Mouse (Mus musculus) liver, embryonic 14.5 days (tissue): ENCODE data around the gene Ccdc173. TPM values are rescaled to one million over a fixed set of nuclear protein-coding genes. Genes with fewer than 3 reads are reported as not detected.
A peak's percentile ranks its signal among the peaks of the same experiment; 100 is the strongest.

ENCODE experiments used
- ATAC-seq: fragments of 200-750 bp; cut with Nextera tagmentation; 2 replicates; pipeline ENCODE4 v1.8.0; 2017; ENCODE audit warnings: moderate number of reproducible peaks, mild to moderate bottlenecking, moderate library complexity; ENCODE audit not compliant: insufficient read depth
- DNase-seq, 3 experiments: peaks; one replicate each; pipeline ENCODE4 v3.0.0-alpha.2; 2012 to 2013; ENCODE audit warnings: low read depth in 3 of 3, low spot score in 3 of 3
- H3K27ac ChIP-seq: fragments of 300-500 bp; sonication (generic); 2 replicates; pipeline ENCODE4 v1.5.1; 2014; ENCODE audit warnings: moderate library complexity, mild to moderate bottlenecking, control low read depth, inconsistent platforms
- H3K27me3 ChIP-seq: fragments of 300-500 bp; sonication (generic); 2 replicates; pipeline ENCODE4 v1.6.1; 2014; ENCODE audit warnings: mild to moderate bottlenecking, low read length, moderate library complexity; ENCODE audit not compliant: control insufficient read depth, insufficient read depth
- H3K36me3 ChIP-seq: fragments of 300-500 bp; sonication (generic); replicated peaks from 2 replicates; pipeline ENCODE4 v1.6.1; 2014; ENCODE audit warnings: low read depth; ENCODE audit not compliant: control insufficient read depth, insufficient read depth
- H3K4me1 ChIP-seq, 2 experiments: fragments of 200-500 bp in 1 of 2; fragments of 300-500 bp in 1 of 2; sonication (generic) in 1 of 2; replicated peaks; 2 replicates each; pipeline ENCODE4 v1.6.1; 2012 to 2014; ENCODE audit warnings: antibody characterized with exemption in 1 of 2, inconsistent platforms in 1 of 2, low read length in 1 of 2; ENCODE audit not compliant: control insufficient read depth in 2 of 2, insufficient read depth in 2 of 2
- H3K4me2 ChIP-seq: fragments of 300-500 bp; sonication (generic); 2 replicates; pipeline ENCODE4 v1.6.1; 2014; ENCODE audit warnings: low read depth, mild to moderate bottlenecking, control low read depth, moderate library complexity
- H3K4me3 ChIP-seq, 2 experiments: fragments of 200-500 bp in 1 of 2; fragments of 300-500 bp in 1 of 2; sonication (generic) in 1 of 2; 2 replicates each; pipeline ENCODE4 v1.5.1; 2012 to 2014; ENCODE audit warnings: low read depth in 2 of 2, low read length in 2 of 2, mild to moderate bottlenecking in 2 of 2, control low read depth in 1 of 2, inconsistent platforms in 1 of 2, moderate library complexity in 1 of 2; ENCODE audit not compliant: insufficient read depth in 1 of 2
- H3K9ac ChIP-seq: fragments of 300-500 bp; sonication (generic); replicated peaks from 2 replicates; pipeline ENCODE4 v1.6.1; 2014; ENCODE audit warnings: mild to moderate bottlenecking, control low read depth, moderate library complexity
- H3K9me3 ChIP-seq: fragments of 300-500 bp; sonication (generic); 2 replicates; pipeline ENCODE4 v1.6.1; 2016; ENCODE audit warnings: low read length, mixed read lengths; ENCODE audit not compliant: control insufficient read depth
- CTCF ChIP-seq: IDR thresholded peaks from 2 replicates; pipeline ENCODE4 v1.5.1; 2016; ENCODE audit warnings: antibody characterized with exemption, low read depth, control low read depth
- EP300 ChIP-seq: IDR thresholded peaks from 2 replicates; pipeline ENCODE4 v1.6.1; 2016; ENCODE audit warnings: antibody characterized with exemption, low read depth
- WGBS: fragments of 180-500 bp; shearing (Covaris S2); extraction: QIAGEN DNeasy Blood & Tissue Kit; methylation state at CpG from one replicate; pipeline ENCODE4 v1.1.7; 2014; ENCODE audit not compliant: insufficient replicate concordance; 5-methylcytosine and 5-hydroxymethylcytosine counted together
- polyA plus RNA-seq, 2 experiments: library from polyadenylated mRNA; depleted of rRNA in 1 of 2; stranded (reverse) in 1 of 2; unstranded in 1 of 2; fragments of >200 nt; fragmentation: Nextera tagmentation in 1 of 2; extraction: Ambion mirVana in 1 of 2; gene quantifications; 2 replicates each; pipeline versions ENCODE4 v1.2.1 to v1.2.3; 2012 to 2014

Gene Ccdc173
- polyA plus RNA-seq, 2 experiments = 0.18 to 0.25 TPM

- Histone ChIP-seq H3K9ac (no peak overlapping the region), H3K9me3 (no peaks in the 10 kb centered on the region), H3K27ac (no peak overlapping the region), H3K4me2 (no peak overlapping the region), H3K4me3 (no peak overlapping the region), H3K4me1 (peaks cover 0 to 11% of the 10 kb centered on the region in 2 experiments; a peak in 2 of 4 replicates), H3K27me3 (no peaks in the 10 kb centered on the region), H3K36me3 (peaks cover 32% of the 10 kb centered on the region)
- DNase-seq = no peak
- peak; percentile 84 for ATAC-seq
- TF ChIP-seq CTCF (no peak), EP300 (peak; percentile 56)
- WGBS = 23% methylated on average over 2 of the region's 2 CpGs
Observed at GRCm38 (mm10) chr2:69829680-69830079, 40.3 kb upstream of the Ccdc173 start.

- 60% methylated on average over 7 of the region's 7 CpGs for WGBS
- ATAC-seq (no peak), DNase-seq (no peak)
- H3K36me3 ChIP-seq = peaks cover 29% of the 10 kb centered on the region
- H3K27me3 ChIP-seq = no peaks in the 10 kb centered on the region
- no peaks in the 10 kb centered on the region for H3K9me3 ChIP-seq
- H3K4me2 ChIP-seq = no peak overlapping the region
- no peak overlapping the region for H3K27ac ChIP-seq
- peaks cover 6 to 14% of the 10 kb centered on the region in 2 experiments; a peak in 3 of 4 replicates for H3K4me1 ChIP-seq
- H3K9ac ChIP-seq = no peak overlapping the region
- no peak overlapping the region for H3K4me3 ChIP-seq
- no peak for TF ChIP-seq EP300
- no peak for TF ChIP-seq CTCF
Observed at GRCm38 (mm10) chr2:69828031-69828430, 38.7 kb upstream of the Ccdc173 start.

- WGBS = 88% methylated on average over 2 of the region's 2 CpGs
- H3K4me3 ChIP-seq = no peak overlapping the region
- H3K4me2 ChIP-seq = no peak overlapping the region
- H3K4me1 ChIP-seq = peaks cover 6 to 19% of the 10 kb centered on the region in 2 experiments; a peak in 3 of 4 replicates
- ATAC-seq (no peak), DNase-seq (no peak)
- TF ChIP-seq CTCF = no peak
- no peak overlapping the region for H3K9ac ChIP-seq
- H3K27me3 ChIP-seq = no peaks in the 10 kb centered on the region
- H3K27ac ChIP-seq = no peak overlapping the region
- H3K9me3 ChIP-seq = no peaks in the 10 kb centered on the region
- H3K36me3 ChIP-seq = peaks cover 26% of the 10 kb centered on the region
Observed at GRCm38 (mm10) chr2:69826380-69826779, 37.0 kb upstream of the Ccdc173 start.

- no peak for TF ChIP-seq EP300
- TF ChIP-seq CTCF = no peak
- Histone ChIP-seq H3K9ac (no peak overlapping the region), H3K4me3 (no peak overlapping the region), H3K36me3 (peaks cover 23% of the 10 kb centered on the region), H3K4me1 (peaks cover 6 to 19% of the 10 kb centered on the region in 2 experiments; a peak in 3 of 4 replicates), H3K27me3 (no peaks in the 10 kb centered on the region), H3K4me2 (no peak overlapping the region), H3K9me3 (no peaks in the 10 kb centered on the region), H3K27ac (no peak overlapping the region)
- ATAC-seq (no peak), DNase-seq (no peak)
- WGBS = 86% methylated on average over 10 of the region's 10 CpGs
Observed at GRCm38 (mm10) chr2:69825898-69826297, 36.5 kb upstream of the Ccdc173 start.

- no peaks in the 10 kb centered on the region for H3K27me3 ChIP-seq
- no peaks in the 10 kb centered on the region for H3K9me3 ChIP-seq
- H3K4me1 ChIP-seq = peaks cover 15 to 31% of the 10 kb centered on the region in 2 experiments
- H3K36me3 ChIP-seq = peaks cover 13% of the 10 kb centered on the region
- WGBS = 3% methylated on average over 34 of the region's 45 CpGs
- H3K4me2 ChIP-seq = peak overlapping the region; percentile 76
- peak overlapping the region; percentile 75 to 89 for H3K4me3 ChIP-seq
- peak overlapping the region; percentile 83 for H3K9ac ChIP-seq
- no peak for TF ChIP-seq EP300
- no peak for TF ChIP-seq CTCF
- no peak for DNase-seq
- H3K27ac ChIP-seq = peak overlapping the region; percentile 67
- ATAC-seq = peak; percentile 76
Observed at GRCm38 (mm10) chr2:69823129-69823677, 33.8 kb upstream of the Ccdc173 start.
